Comparison of ENCODE assay signal across 19 mouse cellular contexts in genomic region chr5:115668986-115669385, GRCm38 (mm10).
"Had no signal": no experiment of that assay in that cellular context is flagged by ENCODE, and none has a peak within 500 bp of the region (broad histone marks: within the 10 kb centered on the region; RNA-seq: fewer than 3 reads in every experiment).

No protein-coding gene starts in this region.

- H3K4me3 ChIP-seq: liver, embryonic 15.5 days; midbrain, embryonic 13.5 days; myocyte; neural tube, embryonic 13.5 days; neural tube, embryonic 15.5 days had no signal

- H3K9ac ChIP-seq: liver, embryonic 15.5 days; lung, embryonic 14.5 days; midbrain, embryonic 13.5 days; neural tube, embryonic 13.5 days; neural tube, embryonic 15.5 days had no signal

- DNase-seq: lung, adult 18-20 months; lung, embryonic 14.5 days; lung, postnatal 10 days; lung, postnatal 4 days; retina, postnatal 1 day; right cerebral cortex, adult 18-20 months; right cerebral cortex, postnatal 25 days; right cerebral cortex, postnatal 4 days; spleen, adult 18-20 months; thymus, adult 18-20 months; thymus, postnatal 14 days; thymus, postnatal 36 days had no signal

- H3K27ac ChIP-seq: liver, embryonic 15.5 days; midbrain, embryonic 13.5 days; neural tube, embryonic 13.5 days; neural tube, embryonic 15.5 days had no signal

- ATAC-seq: midbrain, embryonic 13.5 days; midbrain, embryonic 16.5 days had no signal

- H3K36me3 ChIP-seq: liver, embryonic 15.5 days had no signal

- H3K9me3 ChIP-seq: liver, embryonic 15.5 days; midbrain, embryonic 13.5 days; neural tube, embryonic 13.5 days; neural tube, embryonic 15.5 days had no signal

- H3K4me2 ChIP-seq: liver, embryonic 15.5 days; lung, embryonic 14.5 days; midbrain, embryonic 11.5 days; midbrain, embryonic 13.5 days; neural tube, embryonic 13.5 days; neural tube, embryonic 15.5 days had no signal

- H3K27me3 ChIP-seq: liver, embryonic 15.5 days; midbrain, embryonic 13.5 days; neural tube, embryonic 13.5 days; neural tube, embryonic 15.5 days had no signal

- H3K4me1 ChIP-seq: liver, embryonic 15.5 days had no signal
